Mouse (Mus musculus): Measurements from ENCODE around the gene Usp32.

DNA sequence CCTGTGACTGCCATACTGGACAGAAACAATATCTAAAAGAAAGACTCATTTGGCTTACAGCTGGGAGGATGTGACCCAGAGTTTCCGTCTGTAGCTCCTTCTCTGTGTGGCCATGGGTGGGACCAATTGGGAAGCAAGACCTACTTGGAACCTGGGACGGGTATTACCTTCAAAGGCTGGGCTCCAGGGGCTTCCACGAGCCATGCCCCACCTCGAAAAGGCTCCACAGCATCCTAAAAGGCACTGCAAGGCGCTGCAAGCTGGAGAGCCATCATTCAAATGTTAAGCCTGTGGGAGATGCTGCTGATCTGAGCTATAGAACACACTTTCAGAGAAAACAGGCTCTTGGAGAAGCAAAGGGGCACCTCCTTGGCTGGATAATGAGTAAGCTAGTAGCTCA lies 166.3 kb downstream of the Usp32 start:
- no peak for TF ChIP-seq EP300 (IDR thresholded peaks at IDR 0.05; ENCODE audit: low read depth)
- TF ChIP-seq CTCF (IDR thresholded peaks at IDR 0.05; ENCODE audit: low read depth) = no peak

Data from heart, postnatal 0 days (tissue).